Mouse (Mus musculus): Measurements from ENCODE around the gene Tor4a. TPM values are rescaled to one million over a fixed set of nuclear protein-coding genes. Genes with fewer than 3 reads are reported as not detected.

Gene Tor4a
- polyA plus RNA-seq, 1 experiment, result 90.6 TPM

DNA sequence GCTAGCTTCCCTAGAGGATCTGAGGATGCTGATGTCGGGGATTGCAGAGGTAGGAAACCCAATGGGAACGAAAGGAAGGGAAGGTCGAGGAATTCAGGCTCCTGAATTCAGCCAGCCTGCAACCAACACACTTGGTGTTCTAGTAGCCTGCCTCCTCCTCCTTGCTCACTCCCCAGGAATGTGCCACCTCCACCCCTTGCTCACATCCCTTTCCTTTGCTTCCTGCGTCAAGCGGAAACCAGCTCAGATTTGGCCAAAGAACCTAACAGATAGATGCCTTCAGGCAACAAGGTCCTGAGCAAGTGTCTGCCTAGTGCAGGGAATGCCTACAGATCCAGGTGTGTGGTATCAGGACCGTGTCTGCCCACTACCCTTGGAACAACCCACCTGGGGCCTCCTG lies 20.1 kb downstream of the Tor4a start:
- no peak for TF ChIP-seq POLR2A (IDR thresholded peaks at IDR 0.05; ENCODE audit: control insufficient read depth, extremely low read depth, insufficient read depth, low read length, poor library complexity)
- TF ChIP-seq CTCF (IDR thresholded peaks at IDR 0.05; ENCODE audit: borderline replicate concordance, control insufficient read depth, extremely low read depth, insufficient read depth, low read length, poor library complexity), result no peak
- no peak for DNase-seq
- H3K4me3 ChIP-seq (ENCODE audit: control insufficient read depth, insufficient read depth, low read length), result no peak overlapping the region
- no peaks in the 10 kb centered on the region for H3K27me3 ChIP-seq (ENCODE audit: control insufficient read depth, insufficient read depth, low read length)
- WGBS, result 92% methylated on average over 6 of the region's 6 CpGs
- H3K27ac ChIP-seq (ENCODE audit: control insufficient read depth, insufficient read depth, low read length), result no peak overlapping the region
- H3K36me3 ChIP-seq (ENCODE audit: control insufficient read depth, insufficient read depth, low read length), result no peaks in the 10 kb centered on the region
- H3K4me1 ChIP-seq (replicated peaks; ENCODE audit: control insufficient read depth, insufficient read depth, low read length), result peaks cover 9% of the 10 kb centered on the region

DNA sequence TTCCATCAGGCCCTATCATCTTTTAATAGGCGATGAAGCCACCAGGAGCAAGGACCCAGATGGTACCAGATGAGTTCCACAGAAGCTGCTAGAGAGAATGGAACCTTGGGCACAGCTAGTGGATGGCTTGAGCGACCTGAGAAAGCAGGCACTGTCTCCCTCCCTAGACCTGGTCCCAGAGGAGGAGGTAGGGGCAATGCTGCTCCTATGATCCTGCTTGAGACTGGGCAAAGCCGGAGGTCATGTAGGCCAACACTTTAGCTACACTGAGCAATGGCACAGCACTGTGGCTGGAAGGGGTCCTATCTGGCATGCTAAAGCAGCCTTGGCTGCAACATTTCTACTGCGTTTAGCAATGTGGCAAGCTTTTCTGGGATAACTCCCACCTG lies 21.0 kb downstream of the Tor4a start:
- H3K4me1 ChIP-seq (replicated peaks; ENCODE audit: control insufficient read depth, insufficient read depth, low read length), result peaks cover 3% of the 10 kb centered on the region; the same call in 1 of the 2 replicates
- TF ChIP-seq POLR2A (IDR thresholded peaks at IDR 0.05; ENCODE audit: control insufficient read depth, extremely low read depth, insufficient read depth, low read length, poor library complexity) (no peak), CTCF (IDR thresholded peaks at IDR 0.05; ENCODE audit: borderline replicate concordance, control insufficient read depth, extremely low read depth, insufficient read depth, low read length, poor library complexity) (no peak)
- H3K27ac ChIP-seq (ENCODE audit: control insufficient read depth, insufficient read depth, low read length), result no peak overlapping the region
- 95% methylated on average over 4 of the region's 4 CpGs for WGBS
- no peak overlapping the region for H3K4me3 ChIP-seq (ENCODE audit: control insufficient read depth, insufficient read depth, low read length)
- DNase-seq, result no peak
- no peaks in the 10 kb centered on the region for H3K36me3 ChIP-seq (ENCODE audit: control insufficient read depth, insufficient read depth, low read length)
- no peaks in the 10 kb centered on the region for H3K27me3 ChIP-seq (ENCODE audit: control insufficient read depth, insufficient read depth, low read length)

DNA sequence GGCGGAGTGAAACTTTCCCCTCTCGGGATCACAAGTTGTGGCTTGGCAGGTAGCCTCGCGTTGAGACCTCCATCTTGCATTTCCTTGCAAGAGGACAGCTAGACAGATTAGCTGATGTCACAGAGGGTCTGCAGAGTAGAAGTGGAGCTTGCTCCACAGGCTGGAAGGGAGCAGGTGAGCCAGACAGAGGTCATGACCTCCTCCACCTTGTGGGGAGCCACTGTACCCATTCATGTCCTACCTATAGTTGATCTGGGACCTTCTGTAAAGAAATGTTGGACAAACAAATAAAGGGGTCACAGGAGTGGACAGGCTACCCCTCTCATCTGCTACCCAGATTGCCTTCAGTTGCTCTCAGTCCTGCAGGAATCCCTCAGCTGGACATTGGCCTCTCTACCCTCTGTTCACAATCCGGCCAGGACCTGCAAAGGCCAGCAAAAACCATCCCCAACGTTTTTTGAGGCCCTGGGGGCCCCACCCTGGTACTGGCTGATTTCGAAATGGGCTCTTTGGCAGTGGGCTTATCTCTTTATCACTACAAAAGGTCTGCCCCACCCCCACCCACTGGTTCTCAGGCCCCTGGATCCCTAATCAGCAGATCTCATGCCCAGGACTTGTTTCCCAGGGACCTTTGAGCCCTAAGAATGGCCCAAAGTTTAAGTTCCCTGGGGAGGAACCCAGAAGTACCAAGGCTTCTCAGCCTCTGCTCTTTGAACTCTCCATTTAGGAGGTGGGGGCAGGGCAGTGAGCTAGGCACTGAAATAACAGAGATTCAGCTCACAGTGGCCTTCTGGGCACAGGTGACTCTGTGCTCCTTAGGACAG lies 21.6 kb downstream of the Tor4a start:
- Histone ChIP-seq H3K27ac (ENCODE audit: control insufficient read depth, insufficient read depth, low read length) (no peak overlapping the region), H3K4me1 (replicated peaks; ENCODE audit: control insufficient read depth, insufficient read depth, low read length) (peaks cover 6% of the 10 kb centered on the region), H3K4me3 (ENCODE audit: control insufficient read depth, insufficient read depth, low read length) (no peak overlapping the region), H3K36me3 (ENCODE audit: control insufficient read depth, insufficient read depth, low read length) (no peaks in the 10 kb centered on the region), H3K27me3 (ENCODE audit: control insufficient read depth, insufficient read depth, low read length) (no peaks in the 10 kb centered on the region)
- no peak for TF ChIP-seq POLR2A (IDR thresholded peaks at IDR 0.05; ENCODE audit: control insufficient read depth, extremely low read depth, insufficient read depth, low read length, poor library complexity)
- TF ChIP-seq CTCF (IDR thresholded peaks at IDR 0.05; ENCODE audit: borderline replicate concordance, control insufficient read depth, extremely low read depth, insufficient read depth, low read length, poor library complexity), result no peak
- 70% methylated on average over 7 of the region's 7 CpGs for WGBS
- DNase-seq, result no peak

DNA sequence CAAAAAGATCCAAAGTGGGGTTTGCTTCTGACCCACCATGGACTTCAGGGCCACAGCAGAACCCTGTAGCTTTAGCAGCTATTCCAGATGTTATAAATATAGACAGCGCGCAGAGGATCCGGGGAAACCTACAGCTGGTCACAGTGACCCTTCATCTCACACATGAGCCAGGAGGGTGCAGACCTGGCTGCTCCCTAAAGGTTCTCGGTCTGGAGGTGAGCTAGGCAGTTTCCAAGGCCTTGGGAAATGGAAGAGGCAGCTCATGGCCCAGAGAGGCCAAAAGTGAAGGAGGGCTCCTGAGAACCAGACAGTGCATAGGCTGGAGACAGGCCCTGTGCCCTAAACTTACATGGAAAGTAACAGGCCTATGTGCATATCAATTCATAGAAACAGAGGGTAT lies 22.9 kb downstream of the Tor4a start:
- no peaks in the 10 kb centered on the region for H3K36me3 ChIP-seq (ENCODE audit: control insufficient read depth, insufficient read depth, low read length)
- peaks cover 11% of the 10 kb centered on the region for H3K4me1 ChIP-seq (replicated peaks; ENCODE audit: control insufficient read depth, insufficient read depth, low read length)
- no peak overlapping the region for H3K4me3 ChIP-seq (ENCODE audit: control insufficient read depth, insufficient read depth, low read length)
- H3K27me3 ChIP-seq (ENCODE audit: control insufficient read depth, insufficient read depth, low read length), result no peaks in the 10 kb centered on the region
- WGBS, result 98% methylated on average over 4 of the region's 4 CpGs
- no peak for DNase-seq
- no peak overlapping the region for H3K27ac ChIP-seq (ENCODE audit: control insufficient read depth, insufficient read depth, low read length)
- TF ChIP-seq POLR2A (IDR thresholded peaks at IDR 0.05; ENCODE audit: control insufficient read depth, extremely low read depth, insufficient read depth, low read length, poor library complexity) (no peak), CTCF (IDR thresholded peaks at IDR 0.05; ENCODE audit: borderline replicate concordance, control insufficient read depth, extremely low read depth, insufficient read depth, low read length, poor library complexity) (no peak)

DNA sequence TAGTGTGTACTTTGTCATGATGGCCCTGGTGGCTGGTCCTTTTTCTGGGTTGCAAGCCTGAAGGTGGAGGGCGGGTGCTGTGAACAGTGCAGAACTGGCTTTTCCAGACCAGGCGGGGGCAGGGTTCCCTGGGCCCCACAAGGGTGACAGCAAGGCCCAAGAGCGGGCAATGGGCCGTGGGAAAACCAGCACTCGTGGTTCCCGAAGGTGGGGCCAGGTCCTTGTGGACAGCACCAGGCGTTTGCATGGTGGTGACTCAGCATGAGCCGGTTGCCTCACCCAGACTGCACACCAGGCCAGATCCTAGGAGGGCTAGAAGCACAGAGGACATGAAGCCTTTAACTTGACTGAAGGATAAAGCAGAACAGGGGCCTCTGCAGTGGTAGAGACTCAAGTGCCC lies 24.1 kb downstream of the Tor4a start:
- TF ChIP-seq POLR2A (IDR thresholded peaks at IDR 0.05; ENCODE audit: control insufficient read depth, extremely low read depth, insufficient read depth, low read length, poor library complexity) (no peak), CTCF (IDR thresholded peaks at IDR 0.05; ENCODE audit: borderline replicate concordance, control insufficient read depth, extremely low read depth, insufficient read depth, low read length, poor library complexity) (no peak)
- Histone ChIP-seq H3K27ac (ENCODE audit: control insufficient read depth, insufficient read depth, low read length) (no peak overlapping the region), H3K4me1 (replicated peaks; ENCODE audit: control insufficient read depth, insufficient read depth, low read length) (peaks cover 16% of the 10 kb centered on the region), H3K27me3 (ENCODE audit: control insufficient read depth, insufficient read depth, low read length) (no peaks in the 10 kb centered on the region), H3K36me3 (ENCODE audit: control insufficient read depth, insufficient read depth, low read length) (no peaks in the 10 kb centered on the region), H3K4me3 (ENCODE audit: control insufficient read depth, insufficient read depth, low read length) (no peak overlapping the region)
- 57% methylated on average over 8 of the region's 8 CpGs for WGBS
- DNase-seq, result no peak

DNA sequence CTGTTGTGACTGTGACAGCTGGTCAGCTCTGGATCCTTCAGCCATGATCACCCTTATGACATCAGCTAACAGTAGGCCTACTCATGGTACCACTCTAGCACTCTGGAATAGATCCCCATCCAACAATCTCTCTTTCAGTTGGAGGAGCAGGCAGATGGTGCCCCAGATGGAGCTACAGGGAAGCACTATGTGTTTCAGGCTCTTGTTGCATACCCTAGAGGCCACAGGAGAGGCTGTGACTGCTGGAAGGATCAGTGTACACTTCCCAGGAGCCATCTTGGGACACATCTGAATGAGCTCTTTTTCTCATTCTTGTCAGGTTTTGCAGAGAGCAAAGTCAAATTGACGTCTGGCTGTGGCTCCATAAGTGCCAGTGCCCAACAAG lies 24.9 kb downstream of the Tor4a start:
- WGBS, result 87% methylated on average over 1 of the region's 1 CpGs
- H3K27ac ChIP-seq (ENCODE audit: control insufficient read depth, insufficient read depth, low read length), result no peak overlapping the region
- no peak overlapping the region for H3K4me3 ChIP-seq (ENCODE audit: control insufficient read depth, insufficient read depth, low read length)
- TF ChIP-seq CTCF (IDR thresholded peaks at IDR 0.05; ENCODE audit: borderline replicate concordance, control insufficient read depth, extremely low read depth, insufficient read depth, low read length, poor library complexity), result no peak
- no peak for TF ChIP-seq POLR2A (IDR thresholded peaks at IDR 0.05; ENCODE audit: control insufficient read depth, extremely low read depth, insufficient read depth, low read length, poor library complexity)
- H3K4me1 ChIP-seq (replicated peaks; ENCODE audit: control insufficient read depth, insufficient read depth, low read length), result peaks cover 24% of the 10 kb centered on the region
- DNase-seq, result no peak
- H3K27me3 ChIP-seq (ENCODE audit: control insufficient read depth, insufficient read depth, low read length), result no peaks in the 10 kb centered on the region
- H3K36me3 ChIP-seq (ENCODE audit: control insufficient read depth, insufficient read depth, low read length), result no peaks in the 10 kb centered on the region
